Mouse (Mus musculus) ES-CJ7 (cell line): ENCODE results near the gene Arfrp1.

ENCODE experiments used
- DNase-seq: peaks from one replicate; pipeline ENCODE4 v3.0.0; 2011; ENCODE audit warnings: low read depth, low spot score

Arfrp1 gene

GRCm38 (mm10) chr2:181364860-181365596, at the start of gene Arfrp1, which contains the start of gene Zgpat:
TSS of gene Arfrp1 (minus strand) at chr2:181365404.
TSS of gene Zgpat (plus strand) at chr2:181364928.
- DNase-seq = peak; percentile 89

- no peak for DNase-seq
Observed at GRCm38 (mm10) chr2:181413141-181413540, 47.9 kb upstream of the Arfrp1 start.

GRCm38 (mm10) chr2:181410760-181411473, 45.7 kb upstream of the Arfrp1 start:
- peak; percentile 50 for DNase-seq

GRCm38 (mm10) chr2:181409643-181410042, 44.4 kb upstream of the Arfrp1 start:
- no peak for DNase-seq

GRCm38 (mm10) chr2:181403722-181404121, 38.5 kb upstream of the Arfrp1 start:
- no peak for DNase-seq

GRCm38 (mm10) chr2:181401497-181401896, 36.3 kb upstream of the Arfrp1 start:
- DNase-seq = no peak

- no peak for DNase-seq
Observed at GRCm38 (mm10) chr2:181397207-181397761, 32.1 kb upstream of the Arfrp1 start.

GRCm38 (mm10) chr2:181394086-181394485, 28.9 kb upstream of the Arfrp1 start:
- no peak for DNase-seq

- peak; percentile 78 for DNase-seq
Observed at GRCm38 (mm10) chr2:181392600-181393213, 27.5 kb upstream of the Arfrp1 start.

GRCm38 (mm10) chr2:181391541-181391940, 26.3 kb upstream of the Arfrp1 start:
- DNase-seq = no peak

- DNase-seq = no peak
Observed at GRCm38 (mm10) chr2:181391022-181391421, 25.8 kb upstream of the Arfrp1 start.

GRCm38 (mm10) chr2:181390136-181390870, 25.1 kb upstream of the Arfrp1 start:
- no peak for DNase-seq

- DNase-seq = no peak
Observed at GRCm38 (mm10) chr2:181386663-181387210, 21.5 kb upstream of the Arfrp1 start.

- DNase-seq = no peak
Observed at GRCm38 (mm10) chr2:181385885-181386284, 20.7 kb upstream of the Arfrp1 start.

GRCm38 (mm10) chr2:181384919-181385391, 19.8 kb upstream of the Arfrp1 start:
- no peak for DNase-seq

GRCm38 (mm10) chr2:181384463-181384862, 19.3 kb upstream of the Arfrp1 start:
- no peak for DNase-seq

GRCm38 (mm10) chr2:181381631-181382306, 16.6 kb upstream of the Arfrp1 start:
- no peak for DNase-seq

- DNase-seq = no peak
Observed at GRCm38 (mm10) chr2:181381107-181381506, 15.9 kb upstream of the Arfrp1 start.

GRCm38 (mm10) chr2:181380251-181380650, 15.0 kb upstream of the Arfrp1 start:
- no peak for DNase-seq

GRCm38 (mm10) chr2:181379778-181380177, 14.6 kb upstream of the Arfrp1 start, which contains the start of gene Lime1:
TSS of gene Lime1 (plus strand) at chr2:181380078.
- DNase-seq = no peak
